Mouse (Mus musculus) heart, postnatal 0 days (tissue): ENCODE results near the gene Prss16. TPM values are rescaled to one million over a fixed set of nuclear protein-coding genes. Genes with fewer than 3 reads are reported as not detected.
A peak's percentile ranks its signal among the peaks of the same experiment; 100 is the strongest.
"Not testable (repeated sequence)": the region's sequence is repeated elsewhere in the genome, so short reads cannot be mapped to it uniquely, and the experiment has no call there.

ENCODE experiments used
- ATAC-seq: fragments of 200-750 bp; cut with Nextera tagmentation; 2 replicates; pipeline ENCODE4 v1.8.0; 2017; ENCODE audit warnings: low read depth, moderate number of reproducible peaks, moderate library complexity; ENCODE audit not compliant: insufficient read depth
- DNase-seq: peaks from one replicate; pipeline ENCODE4 v3.0.0-alpha.2; 2016; ENCODE audit warnings: low spot score
- H3K27ac ChIP-seq: fragments of 300-500 bp; sonication (generic); 2 replicates; pipeline ENCODE4 v1.5.1; 2014; ENCODE audit warnings: low read depth, mild to moderate bottlenecking
- H3K27me3 ChIP-seq: fragments of 300-500 bp; sonication (generic); 2 replicates; pipeline ENCODE4 v1.6.1; 2014; ENCODE audit warnings: low read length, mixed read lengths; ENCODE audit not compliant: control insufficient read depth, insufficient read depth
- H3K36me3 ChIP-seq: fragments of 300-500 bp; sonication (generic); replicated peaks from 2 replicates; pipeline ENCODE4 v1.6.1; 2014; ENCODE audit warnings: low read length, mixed read lengths; ENCODE audit not compliant: control insufficient read depth, insufficient read depth
- H3K4me1 ChIP-seq: fragments of 300-500 bp; sonication (generic); 2 replicates; pipeline ENCODE4 v1.6.1; 2014; ENCODE audit warnings: antibody characterized with exemption; ENCODE audit not compliant: control insufficient read depth, insufficient read depth
- H3K4me2 ChIP-seq: fragments of 300-500 bp; sonication (generic); 2 replicates; pipeline ENCODE4 v1.6.1; 2014; ENCODE audit warnings: low read depth, mild to moderate bottlenecking, low read length, moderate library complexity
- H3K4me3 ChIP-seq: fragments of 300-500 bp; sonication (generic); 2 replicates; pipeline ENCODE4 v1.5.1; 2014; ENCODE audit warnings: low read depth, low read length
- H3K9ac ChIP-seq: fragments of 300-500 bp; sonication (generic); replicated peaks from 2 replicates; pipeline ENCODE4 v1.6.1; 2014; ENCODE audit warnings: low read depth, low read length, mixed read lengths
- H3K9me3 ChIP-seq: fragments of 300-500 bp; sonication (generic); replicated peaks from 2 replicates; pipeline ENCODE4 v1.6.1; 2016; ENCODE audit warnings: low read length; ENCODE audit not compliant: control insufficient read depth
- CTCF ChIP-seq: IDR thresholded peaks from 2 replicates; pipeline ENCODE4 v1.5.1; 2016; ENCODE audit warnings: antibody characterized with exemption, control low read depth, low read depth
- EP300 ChIP-seq: IDR thresholded peaks from 2 replicates; pipeline ENCODE4 v1.6.1; 2016; ENCODE audit warnings: antibody characterized with exemption, low read depth
- WGBS: fragments of 180-500 bp; shearing (Covaris S2); extraction: QIAGEN DNeasy Blood & Tissue Kit; methylation state at CpG from one replicate; pipeline ENCODE4 v1.1.7; 2014; 5-methylcytosine and 5-hydroxymethylcytosine counted together
- polyA plus RNA-seq: library from polyadenylated mRNA; unstranded; fragments of >200 nt; fragmentation: Nextera tagmentation; extraction: Ambion mirVana; gene quantifications from 2 replicates; pipeline ENCODE4 v1.2.1, GENCODE M21; 2015
- total RNA-seq: library from RNA; depleted of rRNA; stranded (reverse); fragments of >200 nt; gene quantifications from 2 replicates; pipeline ENCODE4 v1.2.3, GENCODE M21; 2014; ENCODE audit warnings: low replicate concordance

Prss16 gene
- total and polyA plus RNA-seq, 2 experiments from 2014 or later = 0.05 TPM; not detected in 1

- no peak overlapping the region for H3K4me3 ChIP-seq
- ATAC-seq = no peak
- no peaks in the 10 kb centered on the region for H3K27me3 ChIP-seq
- H3K36me3 ChIP-seq = no peaks in the 10 kb centered on the region
- no peaks in the 10 kb centered on the region for H3K9me3 ChIP-seq
- H3K9ac ChIP-seq = no peak overlapping the region
- DNase-seq = no peak
- WGBS = 84% methylated on average over 2 of the region's 2 CpGs
- TF ChIP-seq EP300 (no peak), CTCF (no peak)
- H3K4me2 ChIP-seq = no peak overlapping the region
- H3K4me1 ChIP-seq = no peaks in the 10 kb centered on the region; the same call in 1 of the 2 replicates
- no peak overlapping the region for H3K27ac ChIP-seq
Measured at GRCm38 (mm10) chr13:22049041-22049440, 39.5 kb upstream of the Prss16 start.

DNA sequence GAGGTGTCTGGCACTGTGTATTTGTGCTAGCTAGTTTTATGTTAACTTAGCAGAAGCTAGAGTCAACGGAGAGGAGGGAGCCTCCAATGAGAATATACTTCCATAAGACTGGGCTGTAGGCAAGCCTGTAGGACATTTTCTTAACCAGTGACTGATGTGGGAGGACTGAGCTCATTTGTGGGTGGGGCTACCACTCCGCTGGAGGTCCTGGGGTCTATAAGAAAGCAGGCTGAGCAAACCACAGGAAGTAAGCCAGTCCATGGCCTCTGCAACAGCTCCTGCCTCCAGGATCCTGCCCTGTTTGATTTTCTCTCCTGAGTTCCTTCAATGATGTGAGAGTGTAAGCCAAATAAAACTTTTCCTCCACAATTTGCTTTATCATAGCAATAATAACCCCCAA is 35.8 kb upstream of the Prss16 start:
- TF ChIP-seq EP300 = no peak
- TF ChIP-seq CTCF = no peak
- peaks cover 16% of the 10 kb centered on the region for H3K4me1 ChIP-seq
- H3K36me3 ChIP-seq = no peaks in the 10 kb centered on the region
- H3K9me3 ChIP-seq = no peaks in the 10 kb centered on the region
- no peak overlapping the region for H3K27ac ChIP-seq
- 46% methylated on average over 2 of the region's 2 CpGs for WGBS
- H3K4me3 ChIP-seq = no peak overlapping the region
- DNase-seq (no peak), ATAC-seq (no peak)
- H3K4me2 ChIP-seq = no peak overlapping the region
- no peaks in the 10 kb centered on the region for H3K27me3 ChIP-seq
- no peak overlapping the region for H3K9ac ChIP-seq

- H3K4me1 ChIP-seq = peaks cover 21% of the 10 kb centered on the region
- no peaks in the 10 kb centered on the region for H3K9me3 ChIP-seq
- H3K27me3 ChIP-seq = no peaks in the 10 kb centered on the region
- H3K36me3 ChIP-seq = no peaks in the 10 kb centered on the region
- 87% methylated on average over 6 of the region's 6 CpGs for WGBS
- ATAC-seq = no peak
- DNase-seq = no peak
- H3K4me2 ChIP-seq = no peak overlapping the region
- TF ChIP-seq CTCF (no peak), EP300 (no peak)
- no peak overlapping the region for H3K4me3 ChIP-seq
- H3K27ac ChIP-seq = no peak overlapping the region
- no peak overlapping the region for H3K9ac ChIP-seq
Measured at GRCm38 (mm10) chr13:22044432-22045155, 35.1 kb upstream of the Prss16 start.

DNA sequence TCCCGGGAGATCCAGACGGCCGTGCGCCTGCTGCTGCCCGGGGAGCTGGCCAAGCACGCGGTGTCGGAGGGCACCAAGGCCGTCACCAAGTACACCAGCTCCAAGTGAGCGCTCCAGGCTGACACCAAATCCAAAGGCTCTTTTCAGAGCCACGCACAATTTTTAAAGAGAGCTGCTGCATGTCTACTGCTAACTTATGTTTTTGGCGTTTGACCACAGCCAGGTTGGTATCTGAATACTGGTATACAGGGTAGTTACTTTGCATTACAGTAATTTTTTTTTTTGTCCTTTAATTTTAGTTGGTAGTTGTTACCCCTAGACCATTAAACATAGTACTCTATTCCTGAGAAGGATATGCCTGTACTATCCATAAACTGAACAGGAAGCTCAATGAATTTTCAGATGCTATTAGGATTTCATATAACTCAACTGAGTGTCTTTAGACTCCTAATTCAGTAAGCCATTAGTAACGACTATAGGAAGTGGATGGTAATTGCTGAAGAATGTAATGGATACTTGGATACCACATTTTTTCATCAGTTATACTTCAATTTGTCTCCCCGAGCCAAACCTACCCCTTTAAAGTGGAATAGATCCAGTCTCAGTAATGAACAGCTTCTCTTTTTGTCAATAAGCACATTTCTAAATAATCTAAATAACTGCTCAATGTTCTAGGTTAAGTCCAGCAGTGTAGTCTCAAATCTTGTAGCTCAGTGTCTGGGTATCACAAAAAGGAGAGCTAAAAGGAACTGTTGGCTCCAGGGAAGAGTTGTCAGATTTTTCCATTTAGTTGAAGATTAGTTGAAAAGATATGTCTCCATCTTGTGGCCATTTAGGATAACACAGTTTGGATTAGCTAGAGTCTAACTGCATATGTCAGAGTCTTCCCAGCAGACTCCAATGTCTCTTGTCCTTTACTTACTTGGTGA is 34.2 kb upstream of the Prss16 start:
- H3K9ac ChIP-seq = no peak overlapping the region; the same call in 1 of the 2 replicates
- no peaks in the 10 kb centered on the region for H3K36me3 ChIP-seq
- peak overlapping the region; percentile 59 for H3K4me2 ChIP-seq
- H3K9me3 ChIP-seq = no peaks in the 10 kb centered on the region
- peaks cover 21% of the 10 kb centered on the region for H3K4me1 ChIP-seq
- TF ChIP-seq EP300 (no peak), CTCF (peak; percentile 56)
- WGBS = 2% methylated on average over 9 of the region's 14 CpGs
- H3K4me3 ChIP-seq = peak overlapping the region; percentile 40
- H3K27ac ChIP-seq = peak overlapping the region; percentile 83; the same call in 1 of the 2 replicates
- H3K27me3 ChIP-seq = no peaks in the 10 kb centered on the region
- ATAC-seq = peak; percentile 10
- DNase-seq = peak; percentile 78

DNA sequence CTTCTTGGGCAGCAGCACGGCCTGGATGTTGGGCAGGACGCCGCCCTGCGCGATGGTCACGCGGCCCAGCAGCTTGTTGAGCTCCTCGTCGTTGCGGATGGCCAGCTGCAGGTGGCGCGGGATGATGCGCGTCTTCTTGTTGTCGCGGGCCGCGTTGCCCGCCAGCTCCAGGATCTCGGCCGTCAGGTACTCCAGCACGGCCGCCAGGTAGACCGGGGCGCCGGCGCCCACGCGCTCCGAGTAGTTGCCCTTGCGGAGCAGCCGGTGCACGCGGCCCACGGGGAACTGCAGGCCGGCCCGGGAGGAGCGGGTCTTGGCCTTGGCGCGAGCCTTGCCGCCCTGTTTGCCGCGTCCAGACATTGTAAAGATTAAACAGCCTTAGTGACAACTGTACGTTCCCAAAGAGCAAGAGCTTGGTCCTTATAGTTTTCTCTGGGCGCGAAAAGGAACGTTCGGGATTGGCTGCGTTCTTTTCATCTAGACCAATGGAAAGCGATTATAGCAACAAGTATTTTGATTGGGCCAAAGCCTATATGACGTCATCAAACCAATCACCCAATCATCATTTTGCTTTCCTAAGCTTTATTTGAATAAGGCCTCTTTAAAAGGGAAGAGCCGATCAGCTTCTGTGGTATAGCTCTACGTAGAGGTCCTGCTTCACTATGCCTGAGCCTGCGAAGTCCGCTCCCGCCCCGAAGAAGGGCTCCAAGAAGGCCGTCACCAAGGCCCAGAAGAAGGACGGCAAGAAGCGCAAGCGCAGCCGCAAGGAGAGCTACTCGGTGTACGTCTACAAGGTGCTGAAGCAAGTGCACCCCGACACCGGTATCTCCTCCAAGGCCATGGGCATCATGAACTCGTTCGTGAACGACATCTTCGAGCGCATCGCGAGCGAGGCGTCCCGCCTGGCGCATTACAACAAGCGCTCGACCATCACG is 33.3 kb upstream of the Prss16 start, which contains the start of the genes Hist1h2ag and Hist1h2bj:
TSS of gene Hist1h2ag (minus strand) at position 377 of the 935 bp plus-strand sequence.
TSS of gene Hist1h2bj (plus strand) at position 647 of the 935 bp plus-strand sequence.
- DNase-seq (peak; percentile 97), ATAC-seq (peak; percentile 85)
- WGBS = 0% methylated on average over 34 of the region's 80 CpGs

More for the DNA sequence above, 33.3 kb upstream of the Prss16 start, which contains the start of the genes Hist1h2ag and Hist1h2bj:
- H3K27ac ChIP-seq = peak within 1 kb of the TSS; percentile 83
- H3K4me3 ChIP-seq = peak within 1 kb of the TSS; percentile 40
- not testable (repeated sequence) for H3K9me3 ChIP-seq, H3K27me3 ChIP-seq, H3K36me3 ChIP-seq
- H3K4me2 ChIP-seq = peak within 1 kb of the TSS; percentile 59
- H3K9ac ChIP-seq = peak within 1 kb of the TSS; percentile 57
- H3K4me1 ChIP-seq = peaks cover 21% of the 10 kb centered on the region
